Mouse (Mus musculus) stomach, embryonic 14.5 days (tissue): ENCODE data around the gene Atg4a. TPM values are rescaled to one million over a fixed set of nuclear protein-coding genes. Genes with fewer than 3 reads are reported as not detected.

ENCODE experiments used
- ATAC-seq: fragments of 200-750 bp; cut with Nextera tagmentation; 2 replicates; pipeline ENCODE4 v1.8.0; 2017; ENCODE audit warnings: low read depth, moderate TSS enrichment; ENCODE audit not compliant: insufficient number of reproducible peaks, insufficient read depth, low FRiP score
- H3K27ac ChIP-seq: fragments of 300-500 bp; sonication (generic); 2 replicates; pipeline ENCODE4 v1.5.1; 2014; ENCODE audit warnings: mild to moderate bottlenecking, low read length, moderate library complexity, mixed read lengths
- H3K27me3 ChIP-seq: fragments of 300-500 bp; sonication (generic); 2 replicates; pipeline ENCODE4 v1.6.1; 2014; ENCODE audit warnings: low read length, control low read depth, mixed read lengths; ENCODE audit not compliant: control insufficient read depth, insufficient read depth
- H3K36me3 ChIP-seq: fragments of 300-500 bp; sonication (generic); 2 replicates; pipeline ENCODE4 v1.6.1; 2014; ENCODE audit warnings: mild to moderate bottlenecking, control low read depth, low read length, moderate library complexity, mixed read lengths; ENCODE audit not compliant: control insufficient read depth, insufficient read depth
- H3K4me1 ChIP-seq: fragments of 300-500 bp; sonication (generic); 2 replicates; pipeline ENCODE4 v1.6.1; 2014; ENCODE audit warnings: low read length, control low read depth, mixed read lengths; ENCODE audit not compliant: control insufficient read depth, insufficient read depth
- H3K4me2 ChIP-seq: fragments of 300-500 bp; sonication (generic); replicated peaks from 2 replicates; pipeline ENCODE4 v1.6.1; 2014; ENCODE audit warnings: low read depth, low read length, control low read depth
- H3K4me3 ChIP-seq: fragments of 300-500 bp; sonication (generic); 2 replicates; pipeline ENCODE4 v1.5.1; 2014; ENCODE audit warnings: low read depth, low read length, control low read depth
- H3K9ac ChIP-seq: fragments of 300-500 bp; sonication (generic); replicated peaks from 2 replicates; pipeline ENCODE4 v1.6.1; 2014; ENCODE audit warnings: low read depth, mild to moderate bottlenecking, control low read depth, low read length, moderate library complexity, mixed read lengths
- H3K9me3 ChIP-seq: fragments of 300-500 bp; sonication (generic); 2 replicates; pipeline ENCODE4 v1.6.1; 2016; ENCODE audit warnings: low read depth, low read length, control low read depth; ENCODE audit not compliant: control insufficient read depth
- WGBS: fragments of 180-500 bp; shearing (Covaris S2); extraction: QIAGEN DNeasy Blood & Tissue Kit; methylation state at CpG from one replicate; pipeline ENCODE4 v1.1.7; 2014; 5-methylcytosine and 5-hydroxymethylcytosine counted together
- polyA plus RNA-seq: library from polyadenylated mRNA; unstranded; fragments of >200 nt; fragmentation: Nextera tagmentation; extraction: Ambion mirVana; gene quantifications from 2 replicates; pipeline ENCODE4 v1.2.1, GENCODE M21; 2014

Gene Atg4a
- polyA plus RNA-seq, 1 experiment from 2014 or later, result 16.4 TPM

DNA sequence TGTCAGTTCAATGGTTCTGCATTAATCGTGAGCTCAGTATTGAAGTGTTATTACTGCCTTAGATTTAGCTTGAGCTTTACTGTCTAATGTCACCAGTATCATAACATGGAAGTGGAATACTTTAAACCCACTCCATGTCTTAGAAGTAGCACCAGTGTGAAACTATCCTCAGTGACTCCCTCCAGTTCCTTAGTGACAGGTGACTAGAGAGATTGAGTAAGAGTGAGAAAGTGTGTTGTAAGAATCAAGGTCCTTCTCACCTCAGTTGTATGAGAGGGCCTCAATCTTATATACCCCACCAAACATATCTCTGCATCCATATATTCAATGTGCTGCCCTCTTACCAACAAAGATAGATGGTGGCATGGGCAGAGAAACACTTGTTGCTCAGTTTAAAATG, 22.2 kb downstream of the Atg4a start:
- no peak for ATAC-seq
- 89% methylated on average over 1 of the region's 1 CpGs for WGBS
- Histone ChIP-seq H3K9ac (no peak overlapping the region), H3K36me3 (no peaks in the 10 kb centered on the region), H3K27me3 (no peaks in the 10 kb centered on the region), H3K4me3 (no peak overlapping the region), H3K9me3 (no peaks in the 10 kb centered on the region), H3K4me2 (no peak overlapping the region), H3K27ac (no peak overlapping the region), H3K4me1 (peaks cover under 1% of the 10 kb centered on the region; the same call in 1 of the 2 replicates)

DNA sequence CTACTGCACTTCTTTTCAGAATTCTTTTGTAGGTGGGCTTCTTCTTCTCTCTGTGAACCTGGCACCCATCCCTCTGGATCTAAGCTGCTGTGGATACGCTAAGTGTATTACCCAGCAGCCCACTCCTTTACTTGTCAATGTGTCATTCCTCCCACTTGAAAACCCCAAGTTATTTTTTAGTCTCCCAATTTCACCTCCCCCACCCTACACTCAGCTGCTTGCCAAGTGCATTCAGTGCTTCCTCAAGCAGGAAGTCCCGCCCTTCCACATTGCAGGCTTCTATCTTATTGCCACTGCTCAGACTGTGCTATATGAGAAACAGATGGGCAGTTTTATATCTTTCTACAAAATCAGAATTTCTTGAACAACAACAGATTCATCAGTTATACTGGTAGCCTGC, 22.8 kb downstream of the Atg4a start:
- peaks cover 3% of the 10 kb centered on the region; the same call in 1 of the 2 replicates for H3K4me1 ChIP-seq
- no peaks in the 10 kb centered on the region for H3K36me3 ChIP-seq
- no peak overlapping the region for H3K4me3 ChIP-seq
- no peaks in the 10 kb centered on the region for H3K27me3 ChIP-seq
- H3K27ac ChIP-seq, result no peak overlapping the region
- 69% methylated on average over 2 of the region's 2 CpGs for WGBS
- no peak; the same call in 1 of the 2 replicates for ATAC-seq
- no peak overlapping the region for H3K4me2 ChIP-seq
- no peaks in the 10 kb centered on the region for H3K9me3 ChIP-seq
- H3K9ac ChIP-seq, result no peak overlapping the region

DNA sequence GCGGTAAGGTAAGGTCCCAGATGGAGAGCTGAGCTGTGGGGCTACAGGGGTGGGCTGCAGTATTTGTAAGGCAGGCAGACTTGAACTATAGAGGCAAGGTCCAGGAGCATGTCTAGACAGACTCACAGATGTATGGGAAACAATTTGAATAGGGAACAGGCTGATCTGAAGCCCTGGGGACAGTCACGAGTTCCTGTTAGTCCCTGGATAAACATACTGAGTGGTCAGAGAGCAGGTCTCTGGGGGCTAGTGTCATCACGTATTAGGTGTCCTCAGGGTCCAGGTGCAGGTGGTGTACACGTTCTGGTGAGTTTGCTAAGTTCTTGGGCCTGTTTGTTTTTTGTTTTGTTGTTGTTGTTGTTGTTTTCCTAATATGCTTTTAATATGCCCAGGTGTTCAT, 23.5 kb downstream of the Atg4a start:
- whole genome bisulfite sequencing, result 68% methylated on average over 4 of the region's 4 CpGs

DNA sequence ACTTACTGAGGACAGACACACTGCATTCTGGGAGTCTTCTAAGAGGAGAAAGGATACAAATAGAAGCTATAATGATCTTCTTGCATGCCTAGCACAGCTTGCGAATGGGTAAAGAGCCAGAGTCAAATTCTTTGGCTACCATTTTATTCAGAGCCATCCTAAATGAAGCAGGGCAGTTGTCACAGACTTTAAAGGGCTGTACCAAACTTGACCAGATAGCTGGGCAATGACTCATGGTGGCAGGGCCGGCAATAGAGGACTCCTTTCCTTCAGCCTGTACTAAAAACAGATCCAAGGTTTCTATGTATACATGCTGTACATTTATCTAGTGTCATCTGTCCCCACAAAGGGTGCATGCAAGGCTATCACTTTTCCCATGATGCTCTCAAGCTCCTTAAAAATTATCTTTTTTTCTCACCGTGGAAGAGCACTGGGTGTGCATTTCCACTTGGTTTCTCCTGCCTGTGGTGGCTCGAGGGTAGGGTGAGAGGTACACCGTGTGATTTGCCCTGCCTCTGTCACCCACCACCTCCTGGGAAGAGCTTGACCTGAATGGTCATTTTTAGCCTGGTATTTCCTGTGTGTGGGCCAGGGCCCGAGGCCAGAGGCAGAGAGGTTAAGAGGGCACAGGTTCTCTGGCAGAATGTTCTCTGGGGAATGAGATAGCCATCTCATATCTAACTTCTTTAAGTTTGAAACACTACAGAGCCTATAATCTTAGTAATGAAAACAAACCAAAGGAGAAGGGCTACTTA, 26.7 kb downstream of the Atg4a start:
- ATAC-seq, result no peak

More for the DNA sequence above, 23.5 kb downstream of the Atg4a start:
- no peaks in the 10 kb centered on the region for H3K27me3 ChIP-seq
- H3K27ac ChIP-seq, result no peak overlapping the region
- H3K4me1 ChIP-seq, result peaks cover 3% of the 10 kb centered on the region; the same call in 1 of the 2 replicates
- no peak overlapping the region for H3K4me3 ChIP-seq
- H3K9me3 ChIP-seq, result no peaks in the 10 kb centered on the region
- no peaks in the 10 kb centered on the region for H3K36me3 ChIP-seq
- H3K4me2 ChIP-seq, result no peak overlapping the region
- no peak overlapping the region for H3K9ac ChIP-seq
- no peak for ATAC-seq

DNA sequence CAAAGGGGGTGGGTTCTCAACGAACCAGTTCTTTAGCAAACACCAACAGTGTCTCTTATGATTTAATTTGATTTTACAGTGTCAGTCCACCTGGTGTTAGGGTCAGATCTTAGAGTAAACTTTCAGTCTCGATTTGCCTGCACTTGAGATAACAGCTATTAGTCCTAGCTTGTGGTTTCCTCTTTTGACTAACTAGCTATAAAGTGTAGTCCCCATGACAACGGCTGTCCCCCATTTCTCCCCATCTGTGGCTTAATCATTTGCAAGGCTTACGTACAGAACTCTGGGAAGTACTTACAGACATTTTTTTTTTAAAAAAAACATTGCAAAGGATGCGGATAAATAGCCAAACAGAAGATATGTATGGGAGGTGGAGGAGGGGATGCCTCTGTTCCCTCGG, 28.1 kb downstream of the Atg4a start:
- H3K4me2 ChIP-seq, result no peak overlapping the region
- WGBS, result 53% methylated on average over 6 of the region's 6 CpGs
- no peaks in the 10 kb centered on the region for H3K9me3 ChIP-seq
- no peak for ATAC-seq
- peaks cover 3% of the 10 kb centered on the region; the same call in 1 of the 2 replicates for H3K4me1 ChIP-seq
- H3K9ac ChIP-seq, result no peak overlapping the region
- H3K27me3 ChIP-seq, result no peaks in the 10 kb centered on the region
- H3K4me3 ChIP-seq, result no peak overlapping the region
- H3K36me3 ChIP-seq, result no peaks in the 10 kb centered on the region
- H3K27ac ChIP-seq, result no peak overlapping the region

More for the DNA sequence above, 26.7 kb downstream of the Atg4a start:
- Histone ChIP-seq H3K9ac (no peak overlapping the region), H3K4me3 (no peak overlapping the region), H3K27ac (peak overlapping the region; percentile 27; the same call in 1 of the 2 replicates), H3K4me1 (peaks cover 3% of the 10 kb centered on the region; the same call in 1 of the 2 replicates), H3K36me3 (no peaks in the 10 kb centered on the region), H3K4me2 (no peak overlapping the region), H3K9me3 (no peaks in the 10 kb centered on the region), H3K27me3 (no peaks in the 10 kb centered on the region)
- 42% methylated on average over 6 of the region's 6 CpGs for WGBS

DNA sequence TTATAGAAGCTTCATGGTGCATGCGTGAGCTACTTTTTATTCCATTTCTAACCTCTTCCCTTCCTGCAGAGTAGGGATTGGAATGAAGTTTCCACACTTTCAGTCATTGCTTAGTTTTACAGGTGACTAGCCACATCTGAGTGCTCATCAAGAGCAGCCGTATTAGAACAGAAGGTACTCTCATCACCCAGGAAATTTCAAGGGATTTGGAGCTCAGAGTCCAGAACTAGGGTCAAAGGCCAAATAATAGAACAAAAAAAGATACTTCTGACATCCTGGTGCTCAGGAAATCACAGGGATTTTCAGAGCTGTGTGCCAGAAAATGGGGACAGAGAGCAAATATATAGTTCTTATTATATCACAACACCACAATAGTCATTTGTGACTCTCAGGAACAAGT, 28.5 kb downstream of the Atg4a start:
- Histone ChIP-seq H3K27ac (no peak overlapping the region), H3K9ac (no peak overlapping the region), H3K4me1 (peaks cover 3% of the 10 kb centered on the region; the same call in 1 of the 2 replicates), H3K27me3 (no peaks in the 10 kb centered on the region), H3K4me2 (no peak overlapping the region), H3K36me3 (no peaks in the 10 kb centered on the region), H3K4me3 (no peak overlapping the region), H3K9me3 (no peaks in the 10 kb centered on the region)
- WGBS, result 93% methylated on average over 2 of the region's 2 CpGs
- ATAC-seq, result no peak

DNA sequence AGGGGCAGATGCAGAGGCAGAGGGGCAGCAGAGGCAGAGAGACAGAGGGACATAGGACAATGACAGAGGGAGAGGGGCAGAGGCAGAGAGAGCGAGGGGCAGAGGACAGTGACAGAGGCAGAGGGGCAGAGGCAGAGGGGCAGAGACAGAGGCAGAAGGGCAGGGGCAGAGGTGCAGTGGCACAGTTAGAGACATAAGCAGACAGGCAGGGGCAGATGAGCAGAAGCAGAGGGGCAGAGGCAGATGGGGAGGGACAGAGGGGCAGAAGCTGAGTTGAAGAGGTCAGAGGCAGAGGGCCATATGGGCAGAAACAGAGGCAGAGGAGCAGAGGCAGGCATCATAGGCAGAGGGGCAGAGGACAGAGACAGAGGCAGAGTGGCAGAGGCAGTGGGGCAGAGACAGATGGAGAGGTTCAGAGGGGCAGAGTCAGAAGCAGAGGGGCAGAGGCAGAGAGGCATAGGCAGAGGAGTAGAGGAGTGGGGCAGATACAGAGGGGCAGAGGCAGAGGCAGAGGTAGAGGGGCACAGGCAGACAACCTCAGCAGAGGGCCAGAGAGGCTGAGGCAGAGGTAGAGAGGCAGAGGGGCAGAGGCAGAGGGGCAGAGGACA, 40.3 kb downstream of the Atg4a start:
- H3K4me2 ChIP-seq, result no peak overlapping the region
- H3K27ac ChIP-seq, result no peak overlapping the region
- H3K27me3 ChIP-seq, result no peaks in the 10 kb centered on the region
- no peaks in the 10 kb centered on the region for H3K9me3 ChIP-seq
- H3K4me1 ChIP-seq, result no peaks in the 10 kb centered on the region
- H3K4me3 ChIP-seq, result no peak overlapping the region
- ATAC-seq, result peak; percentile 23; the same call in 1 of the 2 replicates
- 79% methylated on average over 1 of the region's 1 CpGs for WGBS
- H3K9ac ChIP-seq, result no peak overlapping the region
- H3K36me3 ChIP-seq, result no peaks in the 10 kb centered on the region

DNA sequence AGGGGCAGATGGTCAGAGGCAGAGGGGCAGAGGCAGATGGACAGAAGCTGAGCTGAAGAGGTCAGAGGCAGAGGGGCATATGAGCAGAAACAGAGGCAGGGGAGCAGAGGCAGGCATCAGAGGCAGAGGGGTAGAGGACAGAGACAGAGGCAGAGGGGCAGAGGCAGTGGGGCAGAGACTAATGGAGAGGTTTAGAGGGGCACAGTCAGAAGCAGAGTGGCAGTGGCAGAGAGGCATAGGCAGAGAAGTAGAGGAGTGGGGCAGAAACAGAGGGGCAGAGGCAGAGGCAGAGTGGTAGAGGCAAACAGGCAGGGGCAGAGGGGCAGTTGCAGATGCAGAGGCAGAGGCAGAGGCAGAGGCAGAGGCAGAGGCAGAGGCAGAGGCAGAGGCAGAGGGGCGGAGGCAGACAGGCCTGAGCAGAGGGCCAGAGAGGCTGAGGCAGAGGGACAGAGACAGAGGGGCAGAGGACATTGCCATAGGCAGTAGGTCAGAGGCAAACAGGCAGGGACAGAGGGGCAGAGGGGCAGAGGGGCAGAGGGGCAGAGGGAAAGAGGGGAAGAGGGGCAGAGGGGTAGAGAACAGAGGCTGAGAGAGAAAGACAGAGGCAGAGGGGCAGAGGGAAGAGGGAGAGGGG, 41.3 kb downstream of the Atg4a start:
- Histone ChIP-seq H3K9ac (no peak overlapping the region), H3K4me2 (no peak overlapping the region), H3K27me3 (no peaks in the 10 kb centered on the region), H3K9me3 (no peaks in the 10 kb centered on the region), H3K4me3 (no peak overlapping the region), H3K4me1 (no peaks in the 10 kb centered on the region), H3K36me3 (no peaks in the 10 kb centered on the region), H3K27ac (no peak overlapping the region)
- WGBS, result 57% methylated on average over 1 of the region's 1 CpGs
- ATAC-seq, result no peak
